Mouse (Mus musculus): ENCODE measurements around the gene Tiam2. TPM values are rescaled to one million over a fixed set of nuclear protein-coding genes. Genes with fewer than 3 reads are reported as not detected.

The Tiam2 gene
- polyA plus RNA-seq, 1 experiment from 2014 or later, result 2.8 TPM

GRCm38 (mm10) chr17:3457914-3458681 lies 131.7 kb downstream of the Tiam2 start:
- WGBS, result 65% methylated on average over 2 of the region's 2 CpGs
- no peak for ATAC-seq (replicated peaks; ENCODE audit: low FRiP score)

DNA sequence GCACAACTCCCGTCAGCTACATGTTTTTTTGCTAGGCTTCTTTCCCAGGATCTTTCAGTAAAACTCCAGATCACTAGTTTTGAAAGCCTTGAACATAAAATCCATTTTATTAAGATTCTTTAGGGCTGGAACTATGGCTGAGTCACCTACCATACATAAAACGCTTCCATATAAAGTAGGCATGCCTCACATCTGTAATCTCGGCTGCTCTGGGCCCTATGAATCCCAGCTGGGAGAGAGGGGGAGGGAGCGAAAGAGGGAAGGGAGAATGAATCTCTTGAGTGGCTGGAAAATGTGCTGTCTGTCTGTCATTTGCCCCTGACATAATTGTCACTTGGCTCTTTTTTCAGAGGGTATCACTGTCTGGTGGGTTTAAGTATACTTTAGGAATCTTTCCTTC lies 139.5 kb downstream of the Tiam2 start:
- H3K4me3 ChIP-seq (ENCODE audit: low read depth, low read length), result no peak overlapping the region
- 69% methylated on average over 4 of the region's 4 CpGs for WGBS
- no peak overlapping the region for H3K27ac ChIP-seq (ENCODE audit: low read depth, low read length)
- H3K27me3 ChIP-seq (replicated peaks; ENCODE audit: control insufficient read depth, insufficient read depth, low read length), result no peaks in the 10 kb centered on the region
- H3K9ac ChIP-seq (ENCODE audit: low read depth, low read length), result no peak overlapping the region
- H3K4me1 ChIP-seq (replicated peaks; ENCODE audit: control insufficient read depth, insufficient read depth, low read length), result no peaks in the 10 kb centered on the region
- H3K4me2 ChIP-seq, result no peak overlapping the region
- DNase-seq (ENCODE audit: low spot score), result no peak
- H3K36me3 ChIP-seq (ENCODE audit: control insufficient read depth, insufficient read depth, low read length), result no peaks in the 10 kb centered on the region
- H3K9me3 ChIP-seq (ENCODE audit: control insufficient read depth, low read length), result no peaks in the 10 kb centered on the region
- ATAC-seq (replicated peaks; ENCODE audit: low FRiP score), result no peak

More at GRCm38 (mm10) chr17:3457914-3458681, 131.7 kb downstream of the Tiam2 start:
- H3K4me3 ChIP-seq (ENCODE audit: low read depth, low read length), result no peak overlapping the region
- no peaks in the 10 kb centered on the region for H3K36me3 ChIP-seq (ENCODE audit: control insufficient read depth, insufficient read depth, low read length)
- H3K9ac ChIP-seq (ENCODE audit: low read depth, low read length), result no peak overlapping the region
- no peak overlapping the region for H3K27ac ChIP-seq (ENCODE audit: low read depth, low read length)
- H3K4me2 ChIP-seq, result no peak overlapping the region
- no peaks in the 10 kb centered on the region for H3K4me1 ChIP-seq (replicated peaks; ENCODE audit: control insufficient read depth, insufficient read depth, low read length)
- H3K9me3 ChIP-seq (ENCODE audit: control insufficient read depth, low read length), result no peaks in the 10 kb centered on the region
- DNase-seq (ENCODE audit: low spot score), result no peak
- H3K27me3 ChIP-seq (replicated peaks; ENCODE audit: control insufficient read depth, insufficient read depth, low read length), result no peaks in the 10 kb centered on the region

DNA sequence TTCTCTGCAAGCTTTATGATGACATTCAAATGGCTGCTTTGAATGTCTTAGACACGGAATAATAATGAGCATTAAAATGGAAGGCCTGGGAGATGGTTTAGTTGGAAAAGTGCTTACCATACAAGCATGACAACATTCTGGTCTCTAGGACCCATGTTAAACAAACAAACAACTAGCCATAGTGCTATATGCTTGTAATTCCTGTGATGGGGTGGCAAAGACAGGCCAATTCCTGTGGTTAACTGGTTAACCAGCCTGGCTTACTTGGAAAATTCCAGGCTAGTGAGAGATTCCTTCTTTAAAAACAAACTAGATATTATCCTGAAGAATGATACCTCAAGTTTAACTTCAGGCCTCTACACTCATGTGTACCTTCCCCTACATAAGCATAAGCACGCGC lies 140.3 kb downstream of the Tiam2 start:
- Histone ChIP-seq H3K27me3 (replicated peaks; ENCODE audit: control insufficient read depth, insufficient read depth, low read length) (no peaks in the 10 kb centered on the region), H3K4me3 (ENCODE audit: low read depth, low read length) (no peak overlapping the region), H3K27ac (ENCODE audit: low read depth, low read length) (no peak overlapping the region), H3K4me1 (replicated peaks; ENCODE audit: control insufficient read depth, insufficient read depth, low read length) (no peaks in the 10 kb centered on the region), H3K9ac (ENCODE audit: low read depth, low read length) (no peak overlapping the region), H3K9me3 (ENCODE audit: control insufficient read depth, low read length) (no peaks in the 10 kb centered on the region), H3K36me3 (ENCODE audit: control insufficient read depth, insufficient read depth, low read length) (no peaks in the 10 kb centered on the region), H3K4me2 (no peak overlapping the region)
- DNase-seq (ENCODE audit: low spot score) (no peak), ATAC-seq (replicated peaks; ENCODE audit: low FRiP score) (no peak)
- WGBS, result 89% methylated on average over 3 of the region's 3 CpGs

- Histone ChIP-seq H3K9ac (ENCODE audit: low read depth, low read length) (no peak overlapping the region), H3K9me3 (ENCODE audit: control insufficient read depth, low read length) (no peaks in the 10 kb centered on the region), H3K36me3 (ENCODE audit: control insufficient read depth, insufficient read depth, low read length) (no peaks in the 10 kb centered on the region), H3K27me3 (replicated peaks; ENCODE audit: control insufficient read depth, insufficient read depth, low read length) (no peaks in the 10 kb centered on the region), H3K27ac (ENCODE audit: low read depth, low read length) (no peak overlapping the region), H3K4me2 (no peak overlapping the region), H3K4me1 (replicated peaks; ENCODE audit: control insufficient read depth, insufficient read depth, low read length) (no peaks in the 10 kb centered on the region), H3K4me3 (ENCODE audit: low read depth, low read length) (no peak overlapping the region)
- DNase-seq (ENCODE audit: low spot score) (no peak), ATAC-seq (replicated peaks; ENCODE audit: low FRiP score) (no peak)
- 75% methylated on average over 8 of the region's 8 CpGs for WGBS
Observed at GRCm38 (mm10) chr17:3467636-3468324, 141.4 kb downstream of the Tiam2 start.

DNA sequence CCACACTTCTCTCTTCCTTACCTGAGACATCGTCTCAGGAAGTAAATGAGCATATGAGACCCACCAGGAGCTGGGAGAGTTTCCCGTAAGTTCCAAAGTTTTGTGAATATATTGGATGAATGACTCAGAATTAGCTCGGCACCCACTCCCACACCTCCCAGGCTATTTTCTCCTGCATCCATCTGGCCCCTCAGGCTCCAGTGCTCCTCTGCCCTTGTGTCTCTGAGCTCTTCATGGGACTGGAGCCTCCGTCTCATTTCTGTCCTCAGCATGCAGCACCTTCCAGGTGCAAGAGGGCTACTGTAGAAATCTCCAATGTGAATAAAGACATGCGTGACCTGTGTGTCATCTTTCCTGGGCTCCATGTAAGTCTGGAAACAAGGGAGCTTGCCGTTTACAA lies 145.6 kb downstream of the Tiam2 start:
- WGBS, result 75% methylated on average over 6 of the region's 6 CpGs
- Histone ChIP-seq H3K27ac (ENCODE audit: low read depth, low read length) (no peak overlapping the region), H3K4me3 (ENCODE audit: low read depth, low read length) (no peak overlapping the region), H3K27me3 (replicated peaks; ENCODE audit: control insufficient read depth, insufficient read depth, low read length) (no peaks in the 10 kb centered on the region), H3K9ac (ENCODE audit: low read depth, low read length) (no peak overlapping the region), H3K4me2 (no peak overlapping the region), H3K4me1 (replicated peaks; ENCODE audit: control insufficient read depth, insufficient read depth, low read length) (no peaks in the 10 kb centered on the region), H3K36me3 (ENCODE audit: control insufficient read depth, insufficient read depth, low read length) (no peaks in the 10 kb centered on the region), H3K9me3 (ENCODE audit: control insufficient read depth, low read length) (no peaks in the 10 kb centered on the region)
- no peak for ATAC-seq (replicated peaks; ENCODE audit: low FRiP score)
- no peak for DNase-seq (ENCODE audit: low spot score)

DNA sequence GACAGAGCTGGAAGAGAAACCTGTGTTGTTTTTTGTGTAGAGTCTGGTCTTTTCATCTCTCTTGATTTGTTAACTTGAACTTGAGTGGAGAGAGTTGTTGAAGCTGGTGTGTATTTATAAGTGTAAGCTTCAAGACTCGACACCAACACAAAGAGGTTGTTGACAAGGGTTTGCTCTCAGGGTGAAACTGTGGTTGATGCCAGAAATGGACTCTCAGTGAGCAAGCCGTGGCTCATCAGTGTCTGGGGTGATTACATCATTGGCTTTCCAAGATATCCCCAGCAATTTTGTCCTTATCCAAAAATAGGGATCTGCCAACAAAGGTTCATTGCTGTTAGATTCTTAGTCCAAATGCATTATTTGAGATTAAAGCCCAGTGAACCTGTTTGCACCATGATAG lies 150.2 kb downstream of the Tiam2 start:
- Histone ChIP-seq H3K4me3 (ENCODE audit: low read depth, low read length) (no peak overlapping the region), H3K9me3 (ENCODE audit: control insufficient read depth, low read length) (no peaks in the 10 kb centered on the region), H3K27ac (ENCODE audit: low read depth, low read length) (no peak overlapping the region), H3K9ac (ENCODE audit: low read depth, low read length) (no peak overlapping the region), H3K4me2 (no peak overlapping the region), H3K36me3 (ENCODE audit: control insufficient read depth, insufficient read depth, low read length) (no peaks in the 10 kb centered on the region), H3K4me1 (replicated peaks; ENCODE audit: control insufficient read depth, insufficient read depth, low read length) (no peaks in the 10 kb centered on the region), H3K27me3 (replicated peaks; ENCODE audit: control insufficient read depth, insufficient read depth, low read length) (no peaks in the 10 kb centered on the region)
- DNase-seq (ENCODE audit: low spot score) (no peak), ATAC-seq (replicated peaks; ENCODE audit: low FRiP score) (no peak)
- 80% methylated on average over 2 of the region's 2 CpGs for WGBS

DNA sequence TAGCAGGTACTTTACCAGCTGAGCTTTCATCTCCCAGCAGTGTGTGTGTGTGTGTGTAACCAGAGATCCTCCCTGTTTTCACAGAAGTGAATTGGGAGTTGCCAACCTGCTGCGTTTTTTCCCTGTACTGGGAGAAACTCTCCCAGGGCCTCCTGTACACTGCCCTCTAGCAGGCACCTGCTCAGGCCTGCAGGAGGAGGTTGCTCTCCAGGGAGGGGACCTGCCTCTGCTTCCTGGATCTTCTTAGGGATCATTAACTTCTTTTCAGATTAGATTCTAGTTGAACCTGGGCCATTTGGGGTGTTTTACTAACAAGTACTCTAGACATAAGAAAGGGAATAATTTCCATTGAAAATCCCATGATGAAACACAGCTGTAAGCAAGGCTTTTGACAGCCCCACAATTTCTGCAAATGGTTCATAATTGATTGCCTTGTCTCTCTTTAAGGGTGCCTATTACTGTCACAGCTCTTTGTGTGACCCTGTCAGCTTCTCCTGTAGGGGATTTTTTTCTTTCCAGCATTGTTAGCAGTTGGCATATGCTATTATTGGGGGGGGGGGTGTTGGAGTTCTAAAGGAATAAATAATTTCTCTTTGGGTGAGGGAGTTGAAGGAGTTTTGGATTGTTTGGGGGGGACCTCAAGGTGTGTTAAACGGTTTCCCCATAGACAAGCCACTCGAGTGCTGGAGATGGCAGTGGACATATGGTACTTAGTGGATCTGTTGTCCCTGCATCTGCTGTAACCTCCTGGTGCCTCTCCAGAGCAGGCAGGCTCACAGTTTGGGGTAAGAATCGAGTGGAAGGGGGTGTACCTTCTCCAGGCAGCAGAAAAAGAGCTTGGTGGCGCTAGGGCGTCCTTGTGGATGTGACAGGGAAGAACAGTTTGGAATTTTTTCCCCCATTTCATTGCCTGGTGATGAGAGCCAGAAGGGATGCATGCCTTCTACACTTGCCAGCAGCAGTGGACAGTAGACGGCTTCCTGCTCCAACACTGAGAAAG lies 155.5 kb downstream of the Tiam2 start:
- Histone ChIP-seq H3K27me3 (replicated peaks; ENCODE audit: control insufficient read depth, insufficient read depth, low read length) (no peaks in the 10 kb centered on the region), H3K4me1 (replicated peaks; ENCODE audit: control insufficient read depth, insufficient read depth, low read length) (no peaks in the 10 kb centered on the region), H3K4me3 (ENCODE audit: low read depth, low read length) (no peak overlapping the region), H3K27ac (ENCODE audit: low read depth, low read length) (no peak overlapping the region), H3K4me2 (no peak overlapping the region), H3K9me3 (ENCODE audit: control insufficient read depth, low read length) (no peaks in the 10 kb centered on the region), H3K9ac (ENCODE audit: low read depth, low read length) (no peak overlapping the region), H3K36me3 (ENCODE audit: control insufficient read depth, insufficient read depth, low read length) (no peaks in the 10 kb centered on the region)
- DNase-seq (ENCODE audit: low spot score) (no peak), ATAC-seq (replicated peaks; ENCODE audit: low FRiP score) (no peak)
- 62% methylated on average over 7 of the region's 7 CpGs for WGBS

- WGBS, result 82% methylated on average over 8 of the region's 8 CpGs
- Histone ChIP-seq H3K9ac (ENCODE audit: low read depth, low read length) (no peak overlapping the region), H3K27me3 (replicated peaks; ENCODE audit: control insufficient read depth, insufficient read depth, low read length) (no peaks in the 10 kb centered on the region), H3K4me3 (ENCODE audit: low read depth, low read length) (no peak overlapping the region), H3K4me1 (replicated peaks; ENCODE audit: control insufficient read depth, insufficient read depth, low read length) (no peaks in the 10 kb centered on the region), H3K9me3 (ENCODE audit: control insufficient read depth, low read length) (no peaks in the 10 kb centered on the region), H3K27ac (ENCODE audit: low read depth, low read length) (no peak overlapping the region), H3K4me2 (no peak overlapping the region), H3K36me3 (ENCODE audit: control insufficient read depth, insufficient read depth, low read length) (no peaks in the 10 kb centered on the region)
- DNase-seq (ENCODE audit: low spot score) (no peak), ATAC-seq (replicated peaks; ENCODE audit: low FRiP score) (no peak)
Observed at GRCm38 (mm10) chr17:3483091-3483490, 156.7 kb downstream of the Tiam2 start.

All from liver, embryonic 11.5 days (tissue).